Mouse (Mus musculus): ENCODE data around the gene Snap23.

The Snap23 gene

GRCm38 (mm10) chr2:120578286-120578685 is 10.8 kb downstream of the Snap23 start:
- no peak for DNase-seq (ENCODE audit: low read depth, low spot score)

DNA sequence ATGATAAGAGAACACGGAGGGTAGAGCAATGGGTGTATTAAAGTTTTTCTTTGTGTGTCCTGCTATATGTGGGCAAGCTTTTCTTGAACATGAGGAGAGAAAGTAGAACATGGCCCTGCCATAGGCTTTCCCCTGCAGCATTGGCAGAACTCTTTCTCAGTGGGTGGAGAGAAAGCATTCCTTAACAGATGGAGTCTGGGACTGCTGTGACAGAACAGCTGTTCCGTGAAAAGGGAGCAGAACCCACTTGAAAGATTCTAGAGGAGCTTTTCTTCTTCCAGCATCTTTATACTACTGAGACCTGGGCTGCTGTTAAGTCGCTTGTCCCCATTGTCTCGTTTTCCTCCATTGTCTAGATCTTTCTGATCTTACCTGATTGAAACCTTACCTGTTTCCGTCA is 22.3 kb downstream of the Snap23 start:
- no peak for DNase-seq (ENCODE audit: low read depth, low spot score)

DNA sequence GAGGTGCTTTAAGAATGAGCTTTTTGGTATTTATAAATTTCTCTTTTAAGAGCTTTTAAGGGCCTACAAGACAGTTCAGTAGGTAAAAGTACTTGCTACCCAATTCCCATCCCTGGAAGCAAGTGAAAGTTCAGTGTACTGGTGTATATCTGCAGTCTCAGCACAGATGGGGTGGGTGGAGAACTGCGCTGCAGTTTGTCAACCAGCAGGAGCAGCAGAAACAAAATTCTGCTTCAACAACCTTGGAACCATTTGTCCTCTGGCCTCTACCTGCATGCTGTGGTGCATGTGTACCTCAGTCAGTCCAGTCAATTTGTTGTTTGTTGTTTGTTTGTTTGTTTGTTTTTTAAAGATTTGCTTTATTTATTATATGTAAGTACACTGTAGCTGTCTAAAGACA is 24.8 kb downstream of the Snap23 start:
- no peak for DNase-seq (ENCODE audit: low read depth, low spot score)

GRCm38 (mm10) chr2:120597734-120598133 is 30.3 kb downstream of the Snap23 start:
- DNase-seq (ENCODE audit: low read depth, low spot score): no peak

- DNase-seq (ENCODE audit: low read depth, low spot score): no peak
These were observed 32.0 kb downstream of the Snap23 start for GRCm38 (mm10) chr2:120599506-120599905.

- DNase-seq (ENCODE audit: low read depth, low spot score): no peak
These were observed 38.7 kb downstream of the Snap23 start for GRCm38 (mm10) chr2:120606021-120606690.

GRCm38 (mm10) chr2:120608830-120609723 is 41.6 kb downstream of the Snap23 start, which contains the start of the genes Haus2 and Lrrc57:
Haus2 (plus strand) TSS chr2:120609383.
Lrrc57 (minus strand) TSS chr2:120609520.
- DNase-seq (ENCODE audit: low read depth, low spot score): peak; percentile 83

GRCm38 (mm10) chr2:120616279-120617163 is 49.0 kb downstream of the Snap23 start:
- DNase-seq (ENCODE audit: low read depth, low spot score): no peak

DNA sequence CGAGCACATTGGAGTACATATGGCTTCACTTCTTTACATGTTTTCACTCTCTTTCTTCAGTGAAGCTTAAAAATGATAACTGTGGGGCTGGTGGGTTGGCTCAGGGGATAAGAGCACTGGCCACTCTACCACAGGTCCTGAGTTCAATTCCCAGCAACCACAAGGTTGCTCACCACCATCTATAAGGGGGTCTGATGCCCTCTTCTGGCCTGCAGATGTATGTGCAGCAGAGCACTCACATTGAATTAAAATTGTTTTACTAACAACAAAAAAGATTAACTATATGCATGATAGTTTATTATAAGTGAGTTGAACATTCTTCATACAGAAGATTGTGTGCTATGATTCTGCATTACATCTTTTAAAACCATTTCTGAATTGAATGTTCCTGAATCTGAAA is 52.1 kb downstream of the Snap23 start:
- no peak for DNase-seq (ENCODE audit: low read depth, low spot score)

DNA sequence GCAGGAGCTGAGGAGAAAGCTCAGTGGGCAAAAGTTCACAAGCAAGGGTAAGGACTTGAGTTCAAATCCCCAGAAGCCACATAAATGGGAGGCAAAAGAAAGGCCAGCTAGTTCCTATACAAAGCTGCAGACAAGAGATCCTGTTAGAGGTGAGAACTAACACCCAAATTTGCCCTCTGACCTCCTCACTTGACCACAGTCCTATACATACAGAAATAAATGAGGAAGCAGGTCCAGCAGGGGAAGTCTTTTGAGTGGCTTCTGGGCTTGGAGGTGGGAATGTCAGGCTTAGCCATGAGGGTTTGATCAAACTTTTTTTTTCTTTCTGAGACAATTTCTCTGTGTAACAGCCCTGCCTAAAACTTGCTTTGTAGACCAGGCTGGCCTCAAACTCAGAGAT is 55.4 kb downstream of the Snap23 start:
- DNase-seq (ENCODE audit: low read depth, low spot score): no peak

GRCm38 (mm10) chr2:120628076-120628865 is 60.8 kb downstream of the Snap23 start:
- no peak for DNase-seq (ENCODE audit: low read depth, low spot score)

DNA sequence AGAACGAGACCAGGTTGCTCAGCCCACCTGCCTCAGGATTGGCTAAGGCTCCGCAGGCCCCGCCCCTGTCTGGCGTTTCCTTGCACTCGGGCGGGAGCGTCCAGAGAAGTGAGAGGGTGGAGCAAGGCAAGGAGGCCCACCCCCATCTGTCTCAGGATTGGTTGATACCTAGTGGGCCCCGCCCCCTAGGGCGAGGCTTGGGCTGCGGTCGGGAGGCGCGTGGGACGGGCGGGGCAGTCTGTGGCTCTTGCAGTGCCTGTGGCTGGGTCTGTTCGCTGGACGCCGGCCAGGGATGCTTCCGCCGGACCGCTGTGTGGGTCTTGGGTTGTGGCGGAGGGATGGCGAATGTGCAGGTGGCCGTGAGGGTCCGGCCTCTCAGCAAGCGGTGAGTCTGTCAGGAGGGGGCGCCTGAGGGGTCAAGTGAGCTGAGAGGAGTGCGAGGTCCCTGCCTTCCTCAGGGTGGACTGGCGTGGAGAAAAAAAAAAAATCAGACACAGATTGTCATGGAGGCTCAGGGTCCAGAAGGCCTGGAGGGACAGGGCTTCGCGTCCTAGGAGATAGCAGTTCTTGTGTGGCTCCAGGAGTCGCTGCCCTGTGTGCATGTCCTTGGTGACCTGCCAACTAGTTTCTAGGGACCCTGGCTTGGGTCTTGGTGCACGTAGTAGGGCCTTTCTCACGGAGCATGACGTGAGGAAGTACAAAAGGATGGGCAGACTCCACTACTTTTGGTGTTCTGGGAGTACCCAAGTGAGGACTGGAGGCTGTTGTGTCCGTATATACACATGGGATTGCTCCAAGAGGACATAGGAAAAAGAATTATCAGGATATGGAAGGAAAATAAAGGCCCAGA is 61.6 kb downstream of the Snap23 start, which contains the start of gene Stard9:
TSS of gene Stard9 (plus strand) at position 236 of the 850 bp plus-strand sequence.
- peak; percentile 99 for DNase-seq (ENCODE audit: low read depth, low spot score)

DNA sequence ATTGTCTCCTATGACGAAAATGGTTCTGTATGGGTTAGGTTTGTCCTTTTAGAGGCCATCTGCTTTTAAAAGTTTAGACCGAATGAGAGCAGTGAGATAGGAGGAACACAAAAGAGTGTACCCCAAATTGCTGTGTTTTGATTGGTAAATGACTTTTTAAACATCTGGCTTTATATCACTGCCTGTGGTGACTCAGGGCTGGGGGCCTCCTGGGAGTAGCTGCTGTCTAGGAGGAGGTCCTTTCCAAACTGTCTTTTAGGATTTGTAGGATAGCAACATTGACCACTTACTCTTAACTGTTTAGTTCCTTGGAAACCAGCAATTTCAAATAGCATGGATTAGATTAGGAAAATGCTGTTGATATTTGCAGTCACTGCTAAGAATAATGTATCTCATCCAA is 62.8 kb downstream of the Snap23 start:
- DNase-seq (ENCODE audit: low read depth, low spot score): no peak

DNA sequence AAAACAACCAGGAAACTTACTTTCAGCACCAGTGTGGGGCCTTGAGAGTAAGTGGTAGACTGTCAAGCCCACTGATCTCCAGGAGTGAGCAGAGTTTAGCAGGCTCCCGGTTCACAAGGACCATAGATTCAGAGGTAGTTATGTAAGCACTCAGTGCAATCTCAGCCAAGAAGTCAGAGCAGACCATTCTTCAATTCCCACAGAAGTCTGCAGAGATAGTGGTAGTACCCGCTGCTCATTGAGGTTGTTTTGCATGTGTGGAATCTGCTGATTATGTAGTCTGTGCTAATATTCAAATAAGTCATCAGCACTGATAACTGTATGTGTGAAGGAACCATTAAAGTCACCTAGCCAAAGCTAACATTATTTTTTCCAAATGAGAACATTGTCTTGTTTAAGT is 63.2 kb downstream of the Snap23 start:
- no peak for DNase-seq (ENCODE audit: low read depth, low spot score)

- peak; percentile 60 for DNase-seq (ENCODE audit: low read depth, low spot score)
These were observed 64.0 kb downstream of the Snap23 start for GRCm38 (mm10) chr2:120631521-120631920.

- DNase-seq (ENCODE audit: low read depth, low spot score): no peak
These were observed 64.5 kb downstream of the Snap23 start for GRCm38 (mm10) chr2:120631957-120632356.

GRCm38 (mm10) chr2:120640835-120641234 is 73.4 kb downstream of the Snap23 start:
- no peak for DNase-seq (ENCODE audit: low read depth, low spot score)

- DNase-seq (ENCODE audit: low read depth, low spot score): no peak
These were observed 76.4 kb downstream of the Snap23 start for GRCm38 (mm10) chr2:120643836-120644235.

- no peak for DNase-seq (ENCODE audit: low read depth, low spot score)
These were observed 79.3 kb downstream of the Snap23 start for GRCm38 (mm10) chr2:120646777-120647176.

Data from c-Kit-negative CD71-positive TER-119-positive erythroid progenitor cells, embryonic 14.5 days (primary cell).